Mouse (Mus musculus): ENCODE results near the gene Neil1.

DNA sequence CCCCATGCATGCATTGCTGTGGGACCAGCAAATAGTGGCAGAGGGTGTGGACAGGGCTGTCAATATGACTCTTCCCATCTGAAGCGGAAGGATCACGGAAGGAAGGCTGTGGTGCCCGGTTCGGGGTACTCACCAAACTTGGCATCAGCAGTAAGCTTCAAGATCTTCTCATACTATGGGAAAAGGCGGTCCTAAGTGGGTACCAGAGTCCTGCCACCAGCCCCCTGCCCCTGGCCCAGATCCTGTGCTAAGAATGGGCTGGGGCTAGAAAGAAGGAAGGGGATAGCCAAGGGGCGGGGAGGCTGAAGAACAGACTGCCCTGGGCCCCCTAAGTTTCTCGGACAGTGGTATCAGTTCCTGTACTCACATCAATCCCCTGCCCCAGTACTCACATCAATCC lies 8.3 kb upstream of the Neil1 start:
- no peak for TF ChIP-seq CTCF (IDR thresholded peaks at IDR 0.05; ENCODE audit: insufficient read depth, low read depth, low read length)
- TF ChIP-seq POLR2A (IDR thresholded peaks at IDR 0.05; ENCODE audit: insufficient read depth, low read depth, low read length): no peak
